Mouse (Mus musculus): Measurements from ENCODE around the gene Agrn.

Agrn gene

DNA sequence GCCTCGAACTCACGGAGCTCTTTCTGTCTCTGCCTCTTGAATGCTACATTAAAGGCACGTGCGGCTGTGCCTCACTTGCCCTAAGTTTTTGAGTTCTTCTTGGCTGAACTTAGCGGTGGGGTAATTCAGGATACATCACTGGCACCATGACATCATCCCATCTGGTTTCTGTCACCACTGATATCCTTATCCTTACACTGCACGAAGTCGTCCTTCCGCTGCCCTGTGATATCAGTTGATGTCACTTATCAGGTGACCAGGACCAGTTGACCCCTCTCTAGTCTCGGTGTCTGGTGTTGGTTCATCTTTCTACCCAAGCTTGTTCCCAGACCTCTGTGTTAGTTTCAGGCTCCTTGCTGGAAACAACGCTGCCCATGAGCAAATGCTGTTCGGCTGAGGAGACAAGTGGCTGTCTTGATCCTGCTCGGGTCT is 5.2 kb upstream of the Agrn start:
- DNase-seq: peak in 1 of 2 experiments; percentile 25

DNA sequence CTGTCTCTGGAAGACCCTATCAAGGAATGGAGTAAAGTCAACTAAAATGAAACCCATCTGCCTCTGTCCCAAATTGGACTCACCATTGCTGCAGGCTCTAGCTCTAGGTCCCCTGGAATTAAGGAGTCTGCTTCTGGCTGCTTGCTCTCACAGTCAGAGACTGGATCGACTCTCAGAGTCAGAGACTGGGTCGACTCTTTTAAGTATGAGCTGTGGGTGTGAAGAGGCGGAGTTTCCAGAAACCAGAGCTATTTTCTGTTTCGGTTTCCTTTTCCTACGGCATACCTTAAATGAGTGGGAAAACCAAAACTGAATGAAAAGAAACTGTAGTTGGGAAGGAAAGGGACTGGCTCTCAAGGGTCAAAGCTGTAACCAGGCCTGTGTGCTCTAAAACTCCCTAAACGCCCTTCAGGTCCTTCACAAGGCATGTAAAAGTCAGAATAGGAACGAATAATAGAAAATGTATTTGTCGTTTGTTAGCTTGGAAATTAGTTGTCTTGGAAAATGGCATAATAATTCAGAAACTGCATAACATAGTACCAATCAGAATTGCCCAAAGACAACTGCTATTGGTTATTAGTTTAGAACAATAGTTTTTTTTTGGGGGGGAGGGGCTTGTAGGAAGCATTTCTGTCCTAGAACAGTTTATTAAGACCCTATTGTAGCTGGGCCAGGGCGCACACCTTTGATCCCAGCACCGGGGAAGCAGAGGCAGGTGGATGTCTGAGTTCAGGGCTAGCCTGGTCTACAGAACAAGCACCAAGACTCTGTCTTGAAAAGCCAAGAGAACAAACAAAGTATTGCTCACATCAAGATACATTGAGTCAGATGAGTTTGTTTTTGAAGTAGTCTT is 3.6 kb upstream of the Agrn start, which contains the start of gene Isg15:
Gene Isg15, minus strand, starts transcription at position 196 of the 853 bp plus-strand sequence.
- DNase-seq: peak; percentile 35 to 36

DNA sequence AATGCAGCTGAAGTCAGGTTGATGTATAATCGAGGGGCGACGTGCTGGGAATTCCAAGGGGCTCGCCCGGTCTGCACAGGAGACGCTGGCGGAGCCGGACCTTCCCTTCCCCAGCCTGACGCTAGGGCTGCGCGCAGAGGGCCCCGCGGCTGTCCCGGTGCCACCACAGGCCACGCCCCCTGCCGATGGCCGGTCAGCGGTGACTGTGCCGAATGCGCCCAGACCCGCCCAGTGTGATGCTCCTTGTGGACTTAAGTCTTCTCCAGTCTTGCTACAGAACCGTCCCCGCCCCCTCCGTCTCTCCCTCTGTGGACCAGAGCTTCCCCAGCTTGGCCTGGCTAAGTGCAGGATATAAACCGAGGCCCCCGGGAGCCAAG is 529 bp upstream of the Agrn start:
- peak; percentile 94 to 97 for DNase-seq

DNA sequence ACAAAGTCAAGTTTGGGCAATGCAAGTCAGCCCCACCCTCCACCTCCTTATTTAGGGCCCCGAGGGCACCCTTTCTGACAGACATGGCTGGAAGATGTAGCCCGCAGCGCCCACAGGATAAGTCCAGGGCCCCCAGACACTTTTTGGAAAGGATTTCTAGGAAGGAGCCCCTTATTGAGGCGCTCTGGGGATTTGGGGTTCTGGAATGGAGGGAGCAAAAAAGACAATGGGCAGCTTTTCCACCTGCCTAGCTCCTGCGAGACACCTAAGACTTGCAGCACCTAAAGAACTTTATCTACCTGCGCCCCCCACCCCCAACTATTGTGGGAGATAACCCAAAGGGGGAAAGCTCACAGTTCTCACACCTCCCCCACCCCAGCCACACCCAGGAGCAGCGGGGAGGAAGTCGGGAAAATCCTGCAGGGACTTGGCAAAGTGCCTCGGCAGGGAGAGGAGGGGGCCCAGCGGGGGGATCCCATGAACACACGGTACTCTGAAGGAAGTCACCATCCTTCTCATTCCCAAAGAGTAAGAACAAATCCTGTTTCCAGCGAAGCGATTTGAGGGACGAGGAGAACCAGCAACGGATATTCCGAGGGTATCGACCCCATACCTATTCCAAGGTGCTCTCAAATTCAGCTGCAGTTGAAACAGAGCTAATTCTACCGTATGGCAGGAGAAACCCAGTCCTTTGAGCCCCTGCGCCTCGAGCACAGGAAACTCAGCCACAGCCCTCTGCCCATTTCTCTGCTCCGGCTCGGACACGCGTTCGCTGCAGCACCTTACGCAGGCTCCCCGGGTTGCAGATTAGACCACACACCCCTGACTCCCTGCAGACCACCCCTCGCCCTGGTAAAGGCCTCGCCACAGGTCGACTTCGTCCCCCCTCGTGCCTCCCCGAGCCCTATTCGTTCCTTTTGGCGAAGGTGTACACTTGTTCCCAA is 1.1 kb downstream of the Agrn start:
- peak; percentile 77 to 86 for DNase-seq

DNA sequence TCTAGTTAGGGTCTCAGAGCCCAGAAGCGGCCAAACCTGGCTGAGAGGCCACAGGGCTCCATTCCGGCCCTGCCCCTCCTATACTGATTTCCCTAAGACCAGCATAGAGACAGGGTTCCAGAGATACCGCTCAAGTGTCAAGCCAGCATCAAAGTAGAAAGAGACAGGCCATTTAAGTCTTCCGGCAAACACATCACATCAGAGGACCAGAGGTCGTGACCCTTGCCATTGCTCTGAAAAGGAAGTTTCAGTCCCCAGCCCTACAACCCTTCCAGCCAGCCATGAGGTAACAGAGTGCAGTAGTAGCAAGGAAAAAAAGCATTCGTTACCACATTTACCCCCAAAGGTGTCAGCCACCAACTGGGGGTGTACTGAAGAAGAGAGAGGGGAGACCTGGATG is 2.9 kb downstream of the Agrn start:
- DNase-seq: peak in 1 of 2 experiments; percentile 25

DNA sequence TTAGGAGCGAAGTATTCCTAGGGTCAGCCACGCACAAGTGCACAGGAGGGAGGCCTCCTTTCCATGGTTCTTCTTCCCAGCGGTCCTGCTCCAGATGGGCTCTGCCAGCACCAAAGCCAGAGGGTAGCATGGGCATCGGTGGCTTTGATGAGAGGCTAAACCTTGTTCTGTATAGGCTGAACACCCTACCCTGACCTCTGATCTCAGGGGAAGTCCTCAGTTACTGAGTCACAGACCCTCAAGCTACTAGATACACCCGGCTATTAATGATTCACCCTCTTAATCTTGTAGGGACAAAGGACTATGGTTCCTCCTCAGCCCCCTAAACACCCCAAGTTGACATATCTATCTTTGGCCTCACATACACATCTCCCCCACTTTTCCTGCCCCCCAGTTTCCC is 3.4 kb downstream of the Agrn start:
- peak in 1 of 2 experiments; percentile 50 for DNase-seq

DNA sequence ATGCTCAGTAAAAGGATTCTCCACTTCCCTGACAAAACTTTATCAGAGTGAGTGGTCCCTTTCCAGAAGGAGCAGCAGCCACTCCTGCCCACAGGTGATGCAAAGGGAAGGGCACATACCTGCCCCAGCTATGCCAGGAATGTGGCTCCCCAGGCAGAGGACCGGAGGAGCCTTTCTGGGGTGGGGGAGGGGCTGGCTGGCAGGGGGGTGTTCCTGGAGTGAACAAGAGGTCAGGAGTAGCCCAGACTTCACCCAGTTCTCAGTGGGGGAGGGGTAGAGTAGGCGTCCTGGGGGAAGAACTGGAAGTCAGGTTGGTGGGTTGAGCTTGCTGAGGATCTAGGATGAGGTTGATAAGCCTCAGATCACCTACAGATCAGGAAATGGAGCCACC is 4.1 kb downstream of the Agrn start:
- DNase-seq: peak; percentile 61 to 86

DNA sequence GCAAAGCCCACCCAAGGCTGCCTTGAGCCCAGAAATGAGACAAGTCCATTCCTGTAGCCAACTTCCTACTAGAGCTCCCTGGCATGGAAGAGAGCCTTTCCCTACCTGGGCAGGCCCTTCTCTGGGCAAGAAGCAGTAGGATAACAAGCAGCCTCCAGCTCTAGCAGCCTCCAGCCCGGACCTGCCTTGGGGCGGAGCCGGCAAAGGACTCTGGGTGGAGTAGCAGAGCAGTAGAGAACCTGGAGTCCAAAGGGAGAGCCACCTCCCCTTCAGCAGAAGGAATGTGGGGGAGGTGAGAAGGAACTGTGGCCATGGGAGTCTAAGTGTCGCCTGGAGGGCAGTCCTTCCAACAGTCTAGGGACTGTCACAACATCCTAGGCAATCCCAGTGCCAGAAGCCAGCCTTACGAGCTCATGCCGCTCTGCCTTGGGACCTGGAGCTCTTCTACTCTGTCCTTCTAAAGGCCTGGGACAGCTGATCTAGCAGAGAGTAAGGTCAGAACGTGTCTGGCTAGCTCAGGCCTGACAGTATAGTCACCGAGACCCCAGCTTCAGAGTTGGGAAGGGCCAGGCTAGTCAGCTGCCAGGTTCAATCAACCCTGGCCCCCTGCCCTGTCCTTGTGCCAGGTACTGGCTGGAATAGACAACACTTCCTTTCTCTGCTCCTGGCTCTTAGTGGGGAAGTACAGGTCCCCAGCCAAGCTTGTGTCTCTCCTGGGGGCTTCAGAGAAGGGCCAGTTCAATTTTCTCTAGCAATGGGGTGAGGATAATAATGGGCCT is 4.7 kb downstream of the Agrn start:
- peak; percentile 78 to 94 for DNase-seq

DNA sequence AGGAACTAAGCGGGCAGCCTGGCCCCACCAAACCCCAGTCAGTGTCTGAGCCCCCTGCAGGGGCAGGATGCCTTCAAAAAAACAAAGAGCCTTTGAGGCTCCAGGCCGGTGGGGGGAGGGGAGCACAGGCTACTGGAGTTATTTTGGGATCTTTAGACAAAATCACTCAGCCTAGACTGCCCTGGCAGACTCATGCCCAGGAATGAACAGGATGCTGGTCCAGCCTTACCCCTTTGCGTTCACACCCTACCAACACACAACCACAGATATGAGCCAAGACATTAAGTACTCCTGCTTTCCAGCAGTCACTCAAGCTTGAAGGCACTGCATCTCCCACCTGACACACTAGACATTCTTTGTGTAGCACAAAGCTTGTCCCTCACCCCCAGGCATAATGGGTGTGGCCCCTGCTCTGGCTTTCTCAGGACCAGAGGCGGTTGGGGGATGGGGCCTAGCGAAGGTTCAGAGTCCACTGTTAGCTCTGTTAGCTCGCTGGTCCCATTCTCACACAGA is 8.4 kb downstream of the Agrn start:
- DNase-seq: peak; percentile 76 to 87

DNA sequence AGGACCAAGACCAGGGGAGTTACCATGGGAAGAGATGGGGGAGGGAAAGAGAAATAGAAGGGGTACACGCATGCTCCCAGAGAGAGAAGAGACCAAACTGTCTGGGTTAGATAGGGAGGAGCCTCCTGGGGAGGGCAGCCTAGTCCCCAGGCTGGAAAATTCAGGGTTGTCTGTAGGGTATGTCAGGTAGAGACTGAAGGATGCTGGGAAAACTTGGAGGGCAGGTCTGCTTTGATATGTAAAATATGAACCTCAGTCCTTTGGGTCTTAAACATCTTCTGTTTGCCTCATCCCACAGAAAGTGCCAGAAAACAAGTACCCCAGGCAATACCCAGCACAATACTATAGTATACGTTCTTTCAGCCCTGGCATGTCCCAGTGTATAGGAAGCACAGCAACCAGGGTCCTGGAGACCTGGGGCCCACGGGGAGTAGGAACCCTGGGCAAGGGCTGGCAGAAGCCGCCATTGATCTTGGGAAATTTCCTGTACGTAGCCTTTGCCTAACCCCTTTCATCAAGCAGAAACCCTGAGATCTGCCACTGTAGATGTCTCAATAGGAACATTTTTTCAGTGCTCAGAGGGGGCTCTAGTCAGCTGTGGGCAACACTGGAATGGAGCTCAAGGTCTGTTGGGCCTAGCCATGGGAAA is 9.0 kb downstream of the Agrn start:
- no peak for DNase-seq

DNA sequence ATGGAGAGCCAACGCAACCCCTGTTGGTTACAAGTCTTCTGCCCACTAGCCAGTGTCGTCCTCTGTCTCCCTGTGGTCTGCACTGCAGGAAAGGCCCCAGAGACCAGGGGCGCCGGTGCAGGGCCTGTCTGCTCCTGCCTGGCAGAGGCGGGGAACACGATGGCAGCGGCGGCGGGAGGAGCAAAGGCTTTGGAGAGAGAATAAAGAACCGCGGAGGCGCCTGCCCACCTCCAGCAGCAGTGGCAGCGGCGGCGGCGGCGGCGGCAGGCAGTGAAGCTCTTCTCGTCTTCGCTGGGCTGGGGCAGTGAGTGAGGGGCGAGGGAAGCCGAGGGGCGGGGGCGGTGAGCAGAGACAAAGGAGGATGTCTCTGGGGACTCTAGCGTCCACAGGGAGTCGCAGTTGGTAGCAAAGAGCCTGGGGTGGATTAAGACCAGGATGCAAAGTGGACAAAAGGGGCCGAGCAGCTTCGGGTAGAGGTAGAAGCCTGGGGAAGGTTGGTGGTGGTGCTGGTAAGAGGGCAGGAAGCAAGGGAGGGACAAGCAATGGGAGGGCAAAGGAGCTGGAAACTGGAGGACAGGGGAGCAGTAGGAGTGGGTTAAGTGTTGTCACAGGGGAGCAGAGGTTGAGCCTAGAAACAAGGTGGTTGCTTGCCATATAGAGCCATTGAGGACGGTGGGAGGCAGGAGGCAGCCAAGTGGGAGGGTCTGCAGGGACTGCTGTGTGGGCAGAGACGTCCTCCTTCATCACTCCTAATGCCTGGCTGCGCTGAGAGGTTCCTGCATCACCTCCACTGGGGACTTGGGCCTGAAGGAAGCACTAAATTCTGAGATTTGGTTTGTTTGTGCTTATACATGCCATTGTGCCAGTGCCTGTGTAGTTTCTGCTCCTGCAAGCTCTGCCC is 11.1 kb downstream of the Agrn start:
- peak in 1 of 2 experiments; percentile 39 for DNase-seq

DNA sequence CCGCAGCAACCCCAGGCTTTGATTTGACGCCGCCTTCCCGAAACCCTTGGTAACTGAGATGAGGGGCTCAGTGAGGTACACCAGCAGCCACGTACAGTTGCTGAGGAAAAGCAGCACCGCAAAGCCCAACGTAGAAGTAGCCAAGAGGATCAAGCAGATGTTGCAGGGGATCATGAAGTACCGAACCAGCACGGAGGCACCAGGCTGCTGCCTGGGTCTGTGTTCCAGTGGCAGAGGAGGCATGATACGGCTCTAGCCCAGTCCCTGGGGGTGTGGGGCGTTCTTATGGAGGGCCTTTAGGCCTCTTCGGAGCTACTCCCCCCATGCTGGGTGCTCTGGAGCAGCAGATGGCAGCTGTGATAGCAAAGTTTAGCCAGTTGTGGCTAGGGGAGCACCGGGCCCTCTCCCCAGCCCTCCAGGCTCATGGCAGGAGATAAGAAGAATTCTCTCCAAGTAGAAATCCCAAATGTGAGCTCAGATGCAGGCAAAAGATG is 11.8 kb downstream of the Agrn start:
- peak in 1 of 2 experiments; percentile 29 for DNase-seq

DNA sequence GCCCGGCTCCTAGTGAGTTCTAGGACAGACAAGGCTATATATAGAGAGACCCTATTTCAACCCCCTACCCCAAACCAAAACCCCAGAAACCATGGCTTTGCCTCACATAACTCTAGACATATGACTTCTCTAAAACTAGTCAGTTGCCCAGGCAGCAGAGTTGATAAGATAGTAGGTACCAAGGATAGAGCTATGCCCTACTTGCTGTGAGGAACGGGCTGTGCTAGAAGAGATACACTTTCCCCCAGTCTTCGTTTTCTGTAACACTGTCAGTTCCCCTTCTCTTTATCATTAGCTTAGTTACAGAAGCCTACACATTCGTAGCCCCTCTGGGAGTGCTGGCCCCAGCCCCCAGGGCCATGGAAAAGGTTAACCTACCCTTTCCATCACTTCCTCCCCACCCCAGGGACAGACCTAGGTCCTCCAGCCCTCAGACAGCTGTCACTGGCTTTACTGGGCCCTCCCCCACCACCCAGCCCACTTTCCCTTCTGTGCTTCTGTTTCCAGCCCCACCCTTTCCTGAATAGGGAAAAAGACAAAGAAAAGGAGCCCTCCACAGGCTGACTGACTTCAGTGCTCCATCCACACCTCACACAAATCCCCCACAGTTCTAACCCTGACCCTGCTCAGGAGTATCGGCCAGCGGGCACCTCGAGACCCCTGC is 12.9 kb downstream of the Agrn start:
- peak in 1 of 2 experiments; percentile 66 for DNase-seq

DNA sequence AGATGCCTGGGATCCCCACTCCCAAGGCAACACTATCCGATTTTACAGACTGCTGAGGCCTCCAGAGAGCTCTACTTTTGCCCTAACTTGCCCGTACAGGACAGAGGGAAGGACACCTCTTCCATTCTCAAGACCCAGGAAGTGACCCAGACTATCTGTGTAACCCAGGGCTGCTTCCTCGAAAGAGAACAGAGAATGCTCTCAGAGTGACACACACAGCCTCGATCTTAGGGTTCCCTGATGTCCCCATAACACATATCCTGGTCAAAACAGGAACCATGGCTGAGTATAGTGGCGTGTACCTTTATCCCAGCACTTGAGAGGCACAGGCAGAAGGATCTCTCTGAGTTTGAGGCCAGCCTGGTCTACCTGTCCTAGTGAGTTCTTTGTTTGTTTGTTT is 13.5 kb downstream of the Agrn start:
- DNase-seq: no peak

DNA sequence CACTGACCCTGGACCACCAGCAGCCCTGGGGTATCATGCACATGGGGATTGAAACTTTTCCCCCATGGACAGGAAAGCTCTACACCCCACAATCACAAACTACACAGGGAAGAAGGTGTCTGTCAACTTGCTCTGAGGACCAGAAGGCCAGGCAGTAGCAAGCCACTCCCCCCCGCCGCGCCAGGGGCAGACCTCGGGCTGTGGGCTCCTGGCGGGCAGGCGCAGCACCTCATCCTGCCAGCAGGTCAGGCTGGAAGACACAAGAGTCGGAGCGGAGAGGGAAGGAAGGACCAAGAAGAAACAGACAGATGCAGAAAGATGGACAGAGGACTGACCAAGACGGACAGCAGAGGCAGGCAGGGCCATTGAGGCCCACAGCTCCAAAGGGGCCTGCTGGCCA is 19.7 kb downstream of the Agrn start:
- DNase-seq: no peak

DNA sequence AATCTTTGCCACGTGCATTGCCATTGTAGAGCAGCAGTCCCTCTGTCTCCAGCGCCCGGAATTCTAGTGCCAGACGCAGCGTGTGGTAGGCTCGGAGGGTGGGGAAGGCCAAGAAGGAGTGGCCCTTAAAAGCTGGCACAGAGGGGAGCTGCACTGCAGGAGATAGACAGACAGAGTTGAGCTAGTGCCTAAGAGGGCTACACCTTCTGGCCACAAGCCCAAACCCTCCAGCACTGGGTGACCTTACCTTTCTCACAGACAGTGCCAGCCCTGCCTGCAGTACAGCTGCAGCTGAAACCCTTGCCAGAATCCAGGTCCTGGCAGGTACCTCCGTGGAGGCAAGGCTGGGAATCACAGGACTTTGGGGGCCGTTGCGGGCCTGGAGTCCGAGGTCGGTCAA is 25.5 kb downstream of the Agrn start:
- no peak for DNase-seq

DNA sequence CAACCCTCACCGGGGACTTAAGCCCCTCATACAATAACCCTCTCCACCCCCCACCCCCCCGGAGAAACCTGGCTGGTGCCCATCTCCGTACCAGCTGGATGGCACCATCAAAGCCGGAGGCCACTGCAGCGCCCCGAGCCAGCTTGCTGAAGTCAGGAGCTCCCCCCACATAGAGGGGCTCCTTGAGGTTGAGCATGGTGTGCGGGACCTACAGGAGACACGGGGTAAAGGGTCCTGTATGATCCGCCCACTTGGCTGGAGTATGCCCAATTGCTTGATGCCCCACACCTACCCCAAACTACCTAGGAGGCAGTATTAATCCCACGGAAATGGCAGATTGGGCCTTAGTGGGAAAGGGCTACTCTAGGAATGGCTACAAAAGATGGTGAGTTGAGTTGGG is 28.2 kb downstream of the Agrn start:
- no peak for DNase-seq

DNA sequence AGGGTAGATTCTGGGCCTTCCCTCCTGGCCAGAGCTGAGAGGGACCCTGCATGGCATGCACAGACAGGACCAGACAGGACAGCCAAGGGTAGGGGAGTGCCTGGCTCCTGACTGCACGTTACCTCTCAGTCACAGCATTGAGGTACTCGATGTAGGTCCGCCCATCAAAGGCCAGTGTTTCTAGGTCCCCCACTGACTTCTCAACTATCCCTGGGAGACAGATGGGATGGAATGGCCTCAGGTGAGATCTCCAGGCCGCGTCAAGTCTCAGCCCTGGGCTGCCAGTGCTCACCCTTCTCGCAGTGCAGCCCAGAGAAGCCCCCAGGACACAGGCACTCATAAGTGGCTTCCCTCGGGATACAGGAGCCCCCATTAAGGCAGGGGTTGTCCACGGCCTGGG is 28.7 kb downstream of the Agrn start:
- DNase-seq: no peak

DNA sequence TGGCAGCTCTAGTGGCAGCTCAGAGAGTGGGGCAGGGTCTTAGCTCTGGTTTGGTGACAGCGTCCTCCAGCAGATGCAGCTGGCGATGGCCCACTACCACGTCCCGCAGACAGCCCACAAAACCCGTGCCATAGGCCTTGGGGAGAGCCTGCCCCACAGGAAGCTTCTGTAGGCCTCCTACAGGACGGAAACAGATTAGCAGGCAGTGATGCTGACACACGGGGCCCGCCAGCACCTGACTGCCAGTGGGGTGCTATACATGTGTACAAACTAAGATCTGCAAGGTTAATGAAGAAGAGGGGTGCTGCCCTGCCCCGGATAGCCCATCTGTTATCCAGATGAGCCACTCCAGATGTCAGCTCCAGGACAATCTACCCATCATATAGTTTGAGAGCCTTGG is 30.8 kb downstream of the Agrn start:
- DNase-seq: no peak

DNA sequence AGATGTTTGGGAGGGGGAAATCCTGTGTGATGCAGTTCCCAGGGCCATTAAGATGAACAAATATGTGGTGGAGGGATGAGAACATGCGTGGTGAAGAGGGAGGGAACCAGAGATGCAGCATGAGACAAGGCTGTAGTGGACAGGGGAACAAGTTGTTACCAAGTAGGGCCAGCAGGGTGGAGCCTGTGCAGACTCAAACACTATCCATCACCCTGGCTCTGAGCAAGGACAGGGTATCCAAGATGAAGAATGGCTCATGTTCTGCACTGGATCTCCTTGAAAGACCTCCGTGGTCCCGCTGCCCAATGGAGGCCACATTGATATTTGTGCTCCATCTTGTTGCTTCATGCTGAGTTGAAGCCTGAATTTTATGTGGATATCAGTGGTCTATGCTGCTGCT is 42.5 kb downstream of the Agrn start:
- DNase-seq: no peak
